Mouse (Mus musculus) forebrain, embryonic 16.5 days (tissue): ENCODE measurements around the gene C9orf72. TPM values are rescaled to one million over a fixed set of nuclear protein-coding genes. Genes with fewer than 3 reads are reported as not detected.
"Not testable (repeated sequence)": the region's sequence is repeated elsewhere in the genome, so short reads cannot be mapped to it uniquely, and the experiment has no call there.

Experiments
- ATAC-seq: fragments of 200-750 bp; cut with Nextera tagmentation; 2 replicates; pipeline ENCODE4 v1.8.0; 2017; ENCODE audit warnings: mild to moderate bottlenecking, moderate library complexity
- H3K27ac ChIP-seq: fragments of 300-500 bp; sonication (generic); 2 replicates; pipeline ENCODE4 v1.5.1; 2014; ENCODE audit warnings: low read length, control low read depth
- H3K27me3 ChIP-seq: fragments of 300-500 bp; sonication (generic); replicated peaks from 2 replicates; pipeline ENCODE4 v1.6.1; 2014; ENCODE audit warnings: low read length; ENCODE audit not compliant: control insufficient read depth, insufficient read depth
- H3K36me3 ChIP-seq: fragments of 300-500 bp; sonication (generic); 2 replicates; pipeline ENCODE4 v1.6.1; 2014; ENCODE audit not compliant: control insufficient read depth, insufficient read depth
- H3K4me1 ChIP-seq: fragments of 300-500 bp; sonication (generic); replicated peaks from 2 replicates; pipeline ENCODE4 v1.6.1; 2014; ENCODE audit warnings: low read length; ENCODE audit not compliant: control insufficient read depth, insufficient read depth
- H3K4me2 ChIP-seq: fragments of 300-500 bp; sonication (generic); 2 replicates; pipeline ENCODE4 v1.6.1; 2014; ENCODE audit warnings: mild to moderate bottlenecking, low read length, control low read depth
- H3K4me3 ChIP-seq: fragments of 300-500 bp; sonication (generic); replicated peaks from 2 replicates; pipeline ENCODE4 v1.5.1; 2014; ENCODE audit warnings: mild to moderate bottlenecking, low read length, control low read depth
- H3K9ac ChIP-seq: fragments of 300-500 bp; sonication (generic); replicated peaks from 2 replicates; pipeline ENCODE4 v1.6.1; 2014; ENCODE audit warnings: low read depth, low read length, control low read depth
- H3K9me3 ChIP-seq: fragments of 300-500 bp; sonication (generic); 2 replicates; pipeline ENCODE4 v1.6.1; 2016; ENCODE audit warnings: low read length; ENCODE audit not compliant: control insufficient read depth
- WGBS: fragments of 180-500 bp; shearing (Covaris S2); extraction: QIAGEN DNeasy Blood & Tissue Kit; methylation state at CpG from one replicate; pipeline ENCODE4 v1.1.7; 2014; 5-methylcytosine and 5-hydroxymethylcytosine counted together
- polyA plus RNA-seq: library from polyadenylated mRNA; unstranded; fragments of >200 nt; fragmentation: Nextera tagmentation; extraction: Ambion mirVana; gene quantifications from 2 replicates; pipeline ENCODE4 v1.2.1, GENCODE M21; 2015

The C9orf72 gene
- 49.1 and 50.2 TPM in 2 replicates for polyA plus RNA-seq

- ATAC-seq: peak; percentile 98
- Histone ChIP-seq H3K9me3 (no peaks in the 10 kb centered on the region), H3K4me1 (peaks cover 3% of the 10 kb centered on the region; the same call in 1 of the 2 replicates), H3K4me3 (peak within 1 kb of the TSS; percentile 92), H3K27ac (peak within 1 kb of the TSS; percentile 96), H3K4me2 (peak within 1 kb of the TSS; percentile 82), H3K9ac (peak within 1 kb of the TSS; percentile 85), H3K27me3 (0 out of 2 replicates have a peak, but pooled peaks cover 3% of the 10 kb centered on the region), H3K36me3 (no peaks in the 10 kb centered on the region)
- WGBS: under 1% methylated on average over 51 of the region's 51 CpGs
Observed at GRCm38 (mm10) chr4:35225734-35226495, at the start of gene C9orf72. Gene C9orf72, minus strand, starts transcription at chr4:35226175.

DNA sequence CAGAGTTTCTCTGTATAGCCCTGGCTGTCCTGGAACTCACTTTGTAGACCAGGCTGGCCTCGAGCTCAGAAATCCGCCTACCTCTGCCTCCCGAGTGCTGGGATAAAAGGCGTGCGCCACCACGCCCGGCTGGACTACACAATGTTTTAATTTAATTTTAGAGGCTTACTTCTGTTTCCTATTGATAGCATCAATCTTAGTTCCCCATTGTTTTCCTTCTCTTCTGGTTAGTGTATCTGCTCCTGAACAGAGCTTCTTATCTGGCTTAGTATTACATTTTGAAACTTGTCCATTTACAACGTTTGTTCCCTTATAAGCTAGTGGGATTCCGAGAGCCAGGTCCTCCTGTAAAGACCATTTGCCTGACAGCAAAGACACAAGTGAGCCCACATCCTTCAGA lies 33.0 kb upstream of the C9orf72 start:
- 80% methylated on average over 9 of the region's 9 CpGs for WGBS

DNA sequence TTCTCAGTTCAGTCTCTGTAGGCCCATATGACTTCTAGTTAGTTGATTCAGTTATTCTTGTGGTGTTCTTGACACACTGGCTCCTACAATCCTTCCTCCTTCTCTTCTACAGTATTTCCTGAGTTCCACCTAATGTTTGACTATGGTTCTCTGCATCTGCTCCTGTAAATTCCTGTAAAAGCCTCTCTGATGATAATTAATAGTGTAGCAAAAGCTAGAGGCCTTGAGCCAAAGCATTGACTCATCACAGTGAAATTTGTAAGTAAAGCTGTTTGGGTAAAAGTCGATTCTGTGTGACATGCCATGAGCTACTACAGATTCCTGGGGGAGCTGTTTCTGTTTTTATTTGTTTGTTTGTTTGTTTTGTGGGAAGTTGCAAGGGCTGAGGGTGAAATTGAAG lies 18.0 kb upstream of the C9orf72 start:
- Histone ChIP-seq H3K36me3 (no peaks in the 10 kb centered on the region), H3K9me3 (no peaks in the 10 kb centered on the region), H3K4me1 (no peaks in the 10 kb centered on the region), H3K27ac (no peak overlapping the region), H3K4me3 (no peak overlapping the region), H3K27me3 (no peaks in the 10 kb centered on the region), H3K9ac (no peak overlapping the region), H3K4me2 (no peak overlapping the region)
- WGBS: 75% methylated on average over 1 of the region's 1 CpGs
- no peak for ATAC-seq

More for the DNA sequence above, 33.0 kb upstream of the C9orf72 start:
- ATAC-seq: no peak
- Histone ChIP-seq H3K9me3 (no peaks in the 10 kb centered on the region), H3K27ac (no peak overlapping the region), H3K36me3 (no peaks in the 10 kb centered on the region), H3K4me2 (no peak overlapping the region), H3K9ac (no peak overlapping the region), H3K4me1 (no peaks in the 10 kb centered on the region), H3K27me3 (no peaks in the 10 kb centered on the region), H3K4me3 (no peak overlapping the region)

GRCm38 (mm10) chr4:35241735-35242134 lies 15.8 kb upstream of the C9orf72 start:
- no peaks in the 10 kb centered on the region for H3K4me1 ChIP-seq
- no peaks in the 10 kb centered on the region for H3K27me3 ChIP-seq
- no peak for ATAC-seq
- H3K9me3 ChIP-seq: no peaks in the 10 kb centered on the region
- no peak overlapping the region for H3K9ac ChIP-seq
- H3K4me3 ChIP-seq: no peak overlapping the region
- WGBS: 90% methylated on average over 2 of the region's 2 CpGs
- H3K4me2 ChIP-seq: no peak overlapping the region
- H3K27ac ChIP-seq: no peak overlapping the region
- no peaks in the 10 kb centered on the region for H3K36me3 ChIP-seq

DNA sequence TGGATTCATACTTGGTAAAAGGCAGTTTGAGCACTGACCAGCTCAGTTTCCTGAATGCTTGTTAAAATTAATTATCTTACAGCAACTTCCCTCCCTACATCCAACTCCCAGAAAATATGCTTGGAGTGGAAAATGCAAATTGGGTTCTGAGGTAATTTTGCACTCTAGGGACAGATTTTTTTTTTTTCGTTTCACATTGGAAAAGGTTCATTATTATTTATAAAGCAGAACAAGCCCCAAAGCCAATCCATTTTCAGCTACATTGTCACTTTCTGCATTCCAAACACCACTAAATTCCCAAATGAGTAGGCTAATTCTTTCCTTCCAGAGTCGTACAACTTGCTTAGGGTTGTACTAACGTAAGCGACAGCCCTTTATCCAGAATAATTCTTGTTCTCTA lies 12.7 kb upstream of the C9orf72 start:
- 66% methylated on average over 4 of the region's 4 CpGs for WGBS
- no peak for ATAC-seq
- no peaks in the 10 kb centered on the region for H3K4me1 ChIP-seq
- H3K36me3 ChIP-seq: no peaks in the 10 kb centered on the region
- H3K9me3 ChIP-seq: no peaks in the 10 kb centered on the region
- H3K27ac ChIP-seq: no peak overlapping the region
- no peak overlapping the region for H3K9ac ChIP-seq
- no peaks in the 10 kb centered on the region for H3K27me3 ChIP-seq
- no peak overlapping the region for H3K4me3 ChIP-seq
- no peak overlapping the region for H3K4me2 ChIP-seq

DNA sequence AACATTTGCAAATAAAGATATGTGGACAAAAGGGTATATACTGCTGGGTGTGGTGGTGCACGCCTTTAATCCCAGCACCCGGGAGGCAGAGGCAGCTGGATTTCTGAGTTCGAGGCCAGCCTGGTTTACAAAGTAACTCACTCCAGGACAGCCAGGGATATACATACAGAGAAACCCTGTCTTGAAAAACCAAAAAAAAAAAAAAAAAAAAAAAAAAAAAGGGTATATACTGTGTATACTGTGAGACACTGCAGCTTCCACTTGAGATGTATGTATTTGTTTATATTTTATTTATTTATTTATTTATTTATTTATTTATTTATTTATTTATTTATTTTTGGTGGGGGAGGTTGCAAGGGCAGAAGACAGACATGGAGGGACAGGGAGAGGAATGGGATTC lies 12.3 kb upstream of the C9orf72 start:
- H3K9me3 ChIP-seq, H3K4me1 ChIP-seq, H3K36me3 ChIP-seq, H3K27me3 ChIP-seq, H3K4me3 ChIP-seq, H3K9ac ChIP-seq, ATAC-seq, H3K4me2 ChIP-seq, H3K27ac ChIP-seq: not testable (repeated sequence)
- 88% methylated on average over 3 of the region's 3 CpGs for WGBS

- H3K4me1 ChIP-seq: no peaks in the 10 kb centered on the region
- 94% methylated on average over 2 of the region's 2 CpGs for WGBS
- no peaks in the 10 kb centered on the region for H3K36me3 ChIP-seq
- no peak overlapping the region for H3K27ac ChIP-seq
- H3K9me3 ChIP-seq: no peaks in the 10 kb centered on the region
- H3K4me3 ChIP-seq: no peak overlapping the region
- no peak overlapping the region for H3K4me2 ChIP-seq
- no peak for ATAC-seq
- H3K27me3 ChIP-seq: no peaks in the 10 kb centered on the region
- no peak overlapping the region for H3K9ac ChIP-seq
Observed at GRCm38 (mm10) chr4:35236313-35236712, 10.3 kb upstream of the C9orf72 start.

DNA sequence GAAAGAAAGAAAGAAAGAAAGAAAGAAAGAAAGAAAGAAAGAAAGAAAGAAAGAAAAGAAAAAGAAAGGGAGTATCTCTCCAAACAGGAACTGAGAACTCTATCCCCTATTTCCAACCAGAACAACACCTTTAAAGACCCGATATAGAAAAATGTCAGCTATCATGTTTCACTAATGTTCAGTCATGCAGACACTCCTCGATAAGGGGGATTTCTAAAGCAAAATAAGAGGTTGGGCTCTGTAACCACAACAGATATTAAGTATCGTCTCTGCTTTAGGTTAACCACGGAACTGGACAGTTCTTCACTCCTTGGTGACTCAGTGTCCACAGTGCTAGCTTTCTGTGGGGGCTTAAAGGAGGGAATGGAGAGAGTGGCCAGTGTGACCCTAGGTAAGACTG lies 2.3 kb upstream of the C9orf72 start:
- no peaks in the 10 kb centered on the region for H3K36me3 ChIP-seq
- 0 out of 2 replicates have a peak, but pooled peaks cover 3% of the 10 kb centered on the region for H3K27me3 ChIP-seq
- H3K27ac ChIP-seq: no peak overlapping the region
- no peak overlapping the region for H3K9ac ChIP-seq
- H3K9me3 ChIP-seq: no peaks in the 10 kb centered on the region
- no peak overlapping the region for H3K4me3 ChIP-seq
- no peak for ATAC-seq
- H3K4me2 ChIP-seq: no peak overlapping the region
- H3K4me1 ChIP-seq: peaks cover 3% of the 10 kb centered on the region; the same call in 1 of the 2 replicates
- 72% methylated on average over 4 of the region's 4 CpGs for whole genome bisulfite sequencing

DNA sequence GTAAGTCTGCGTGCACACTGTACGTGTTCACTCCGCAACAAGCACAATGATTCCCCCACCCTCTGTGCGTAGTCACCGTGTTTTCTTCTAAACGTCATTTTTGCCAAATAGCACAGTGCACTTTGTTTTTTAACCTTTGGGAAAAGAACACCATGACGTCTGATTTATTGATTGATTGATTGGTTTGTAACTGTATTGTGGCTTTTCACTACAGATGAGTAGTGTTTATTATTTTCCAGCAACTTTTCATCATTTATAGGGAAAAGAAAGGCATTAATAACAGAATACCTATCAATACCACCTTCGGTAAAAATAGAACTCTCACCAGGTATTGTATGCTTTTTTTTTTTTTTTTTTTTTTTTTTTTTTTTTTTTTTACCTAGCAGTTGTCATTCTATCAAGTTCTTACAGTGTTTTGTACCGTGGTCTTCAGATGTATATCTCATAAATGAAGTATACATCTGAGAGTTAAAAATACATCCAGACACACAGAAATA lies 569 bp upstream of the C9orf72 start:
- Histone ChIP-seq H3K27me3 (0 out of 2 replicates have a peak, but pooled peaks cover 3% of the 10 kb centered on the region), H3K4me3 (peak overlapping the region; percentile 92), H3K9me3 (no peaks in the 10 kb centered on the region), H3K9ac (peak overlapping the region; percentile 85), H3K4me2 (peak overlapping the region; percentile 82), H3K4me1 (peaks cover 3% of the 10 kb centered on the region; the same call in 1 of the 2 replicates), H3K27ac (peak overlapping the region; percentile 96), H3K36me3 (no peaks in the 10 kb centered on the region)
- peak; percentile 64 for ATAC-seq
- WGBS: 9% methylated on average over 9 of the region's 9 CpGs
